Mouse (Mus musculus) lung, embryonic 16.5 days (tissue): ENCODE results near the gene Aqp2. TPM values are rescaled to one million over a fixed set of nuclear protein-coding genes. Genes with fewer than 3 reads are reported as not detected.

Experiments
- ATAC-seq: fragments of 200-750 bp; cut with Nextera tagmentation; 2 replicates; pipeline ENCODE4 v1.8.0; 2017; ENCODE audit warnings: low read depth, mild to moderate bottlenecking, moderate library complexity
- H3K27ac ChIP-seq: fragments of 300-500 bp; sonication (generic); 2 replicates; pipeline ENCODE4 v1.5.1; 2014; ENCODE audit warnings: mild to moderate bottlenecking, control low read depth, low read length
- H3K27me3 ChIP-seq: fragments of 300-500 bp; sonication (generic); 2 replicates; pipeline ENCODE4 v1.6.1; 2014; ENCODE audit warnings: low read depth, low read length, mixed read lengths; ENCODE audit not compliant: control insufficient read depth, insufficient read depth
- H3K36me3 ChIP-seq: fragments of 300-500 bp; sonication (generic); 2 replicates; pipeline ENCODE4 v1.6.1; 2014; ENCODE audit warnings: low read length; ENCODE audit not compliant: control insufficient read depth, insufficient read depth
- H3K4me1 ChIP-seq: fragments of 300-500 bp; sonication (generic); replicated peaks from 2 replicates; pipeline ENCODE4 v1.6.1; 2014; ENCODE audit warnings: low read length, mixed read lengths; ENCODE audit not compliant: control insufficient read depth, insufficient read depth
- H3K4me2 ChIP-seq: fragments of 300-500 bp; sonication (generic); 2 replicates; pipeline ENCODE4 v1.6.1; 2014; ENCODE audit warnings: low read depth, low read length, control low read depth
- H3K4me3 ChIP-seq: fragments of 300-500 bp; sonication (generic); 2 replicates; pipeline ENCODE4 v1.5.1; 2014; ENCODE audit warnings: mild to moderate bottlenecking, low read length, control low read depth
- H3K9ac ChIP-seq: fragments of 300-500 bp; sonication (generic); 2 replicates; pipeline ENCODE4 v1.6.1; 2014; ENCODE audit warnings: low read length, control low read depth
- H3K9me3 ChIP-seq: fragments of 300-500 bp; sonication (generic); 2 replicates; pipeline ENCODE4 v1.6.1; 2016; ENCODE audit warnings: low read length; ENCODE audit not compliant: control insufficient read depth
- WGBS: fragments of 180-500 bp; shearing (Covaris S2); extraction: QIAGEN DNeasy Blood & Tissue Kit; methylation state at CpG from one replicate; pipeline ENCODE4 v1.1.7; 2014; 5-methylcytosine and 5-hydroxymethylcytosine counted together
- polyA plus RNA-seq: library from polyadenylated mRNA; unstranded; fragments of >200 nt; fragmentation: Nextera tagmentation; extraction: Ambion mirVana; gene quantifications from 2 replicates; pipeline ENCODE4 v1.2.1, GENCODE M21; 2015

Aqp2 gene
- polyA plus RNA-seq, 1 experiment from 2014 or later = not detected

DNA sequence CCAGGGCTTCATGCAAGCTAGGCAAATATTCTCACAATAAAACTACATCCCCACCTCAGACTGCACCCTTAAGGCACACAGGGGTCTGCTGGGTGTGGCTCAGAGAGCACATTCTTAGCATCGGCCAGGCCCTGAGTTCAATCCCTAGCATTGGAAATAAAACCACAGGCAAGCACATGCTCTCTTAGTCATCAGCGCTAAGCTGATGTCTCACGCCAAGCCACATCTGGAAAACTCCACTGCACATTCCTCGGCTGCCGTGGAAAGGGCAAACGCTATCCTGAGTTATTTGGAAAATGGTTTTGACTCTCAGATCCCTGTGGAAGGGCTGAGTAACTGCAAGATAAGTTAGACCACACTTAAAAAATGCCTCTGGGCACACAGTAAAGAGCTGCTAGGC, 25.1 kb upstream of the Aqp2 start:
- Histone ChIP-seq H3K27ac (no peak overlapping the region), H3K4me3 (no peak overlapping the region), H3K4me1 (no peaks in the 10 kb centered on the region), H3K27me3 (no peaks in the 10 kb centered on the region), H3K4me2 (no peak overlapping the region), H3K9me3 (no peaks in the 10 kb centered on the region), H3K36me3 (no peaks in the 10 kb centered on the region), H3K9ac (no peak overlapping the region)
- ATAC-seq = no peak
- 29% methylated on average over 6 of the region's 6 CpGs for WGBS

DNA sequence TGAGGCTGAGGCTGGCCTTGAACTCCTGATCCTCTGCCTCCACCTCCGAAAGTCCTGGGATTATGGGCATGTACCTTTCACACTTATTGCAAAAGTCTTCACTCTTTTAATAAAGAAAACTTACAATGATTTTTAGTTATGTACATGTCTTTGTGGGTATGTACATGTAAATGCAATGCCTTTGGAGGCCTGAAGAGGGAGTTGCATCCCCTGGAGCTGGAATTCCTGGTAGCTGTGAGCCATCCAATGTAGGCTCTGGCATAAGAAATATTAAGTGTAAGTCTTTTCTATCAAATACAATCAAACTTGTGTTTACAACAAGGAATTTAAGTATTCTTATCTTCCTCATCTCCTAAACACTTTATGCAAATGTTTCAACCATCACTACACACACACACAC, 19.9 kb upstream of the Aqp2 start:
- 85% methylated on average over 1 of the region's 1 CpGs for WGBS
- Histone ChIP-seq H3K4me2 (no peak overlapping the region), H3K27ac (no peak overlapping the region), H3K9me3 (no peaks in the 10 kb centered on the region), H3K4me1 (no peaks in the 10 kb centered on the region), H3K27me3 (no peaks in the 10 kb centered on the region), H3K4me3 (no peak overlapping the region), H3K9ac (no peak overlapping the region), H3K36me3 (no peaks in the 10 kb centered on the region)
- ATAC-seq = no peak

DNA sequence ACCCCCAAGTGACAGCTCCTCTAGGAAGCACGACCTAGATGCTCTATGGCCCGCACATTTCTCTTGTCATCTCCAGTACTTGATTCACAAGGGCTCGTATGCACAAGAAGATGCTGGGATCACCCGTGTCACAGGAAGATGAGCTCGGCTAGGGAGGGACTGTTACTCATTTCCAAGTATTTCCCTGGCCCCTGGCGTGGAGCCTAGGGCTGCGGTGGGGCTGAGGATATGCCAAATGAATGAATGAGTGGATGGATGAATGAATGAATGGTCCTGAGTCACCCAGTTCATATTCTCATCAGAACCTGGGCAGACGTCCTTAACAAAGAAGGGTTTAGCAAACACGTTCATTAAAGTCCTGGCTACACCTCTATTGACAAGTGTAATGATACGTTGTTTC, 18.6 kb upstream of the Aqp2 start:
- 64% methylated on average over 10 of the region's 10 CpGs for WGBS
- Histone ChIP-seq H3K4me1 (no peaks in the 10 kb centered on the region), H3K9me3 (no peaks in the 10 kb centered on the region), H3K9ac (no peak overlapping the region), H3K36me3 (no peaks in the 10 kb centered on the region), H3K27ac (no peak overlapping the region), H3K4me2 (no peak overlapping the region), H3K27me3 (no peaks in the 10 kb centered on the region), H3K4me3 (no peak overlapping the region)
- no peak for ATAC-seq

DNA sequence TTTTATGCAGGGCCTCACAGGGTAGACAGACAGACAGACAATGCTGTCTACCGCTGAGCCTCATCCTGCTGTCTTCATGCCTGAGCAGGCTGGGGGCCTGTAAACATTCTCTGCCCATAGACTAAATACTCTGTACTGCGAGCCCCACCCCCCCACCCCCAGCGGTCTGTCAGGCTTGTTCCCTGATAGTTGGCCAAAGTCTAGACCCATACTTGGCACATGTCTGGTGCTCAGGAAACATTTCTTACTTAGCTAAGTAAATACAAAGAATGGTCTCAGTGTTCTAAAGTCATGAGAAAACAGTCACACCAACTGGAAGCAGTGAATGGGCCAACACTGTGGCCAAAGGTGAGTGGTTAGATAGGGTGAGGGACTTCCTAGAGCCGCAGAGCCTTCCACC, 11.5 kb upstream of the Aqp2 start:
- Histone ChIP-seq H3K4me1 (peaks cover 4% of the 10 kb centered on the region), H3K9me3 (no peaks in the 10 kb centered on the region), H3K36me3 (no peaks in the 10 kb centered on the region), H3K27ac (no peak overlapping the region; the same call in 1 of the 2 replicates), H3K9ac (no peak overlapping the region), H3K4me3 (no peak overlapping the region), H3K27me3 (no peaks in the 10 kb centered on the region), H3K4me2 (no peak overlapping the region)
- ATAC-seq = 0 out of 2 replicates have a peak, but pooled peaks have one; percentile 32
- 53% methylated on average over 4 of the region's 4 CpGs for WGBS

DNA sequence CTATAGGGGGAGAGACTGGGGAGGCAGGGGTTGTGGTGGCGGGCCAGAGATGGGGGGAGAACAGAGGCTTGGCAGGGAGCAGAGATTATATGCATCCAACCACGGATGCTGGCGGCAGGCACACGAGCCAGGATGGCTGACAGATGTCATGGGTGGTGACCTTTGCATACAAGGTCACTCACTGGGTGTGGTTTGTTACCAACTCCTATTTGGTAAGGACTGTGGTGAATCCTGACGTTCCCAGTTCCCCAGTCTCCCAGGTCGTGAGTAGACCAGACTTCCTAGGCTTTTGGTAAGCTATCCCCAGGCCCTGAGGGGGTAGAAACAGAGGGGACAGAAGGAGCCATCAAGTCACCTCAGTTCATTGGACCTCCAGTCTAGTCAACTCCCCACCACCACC, 10.2 kb upstream of the Aqp2 start:
- WGBS = 54% methylated on average over 6 of the region's 6 CpGs
- H3K4me2 ChIP-seq = no peak overlapping the region
- H3K4me1 ChIP-seq = peaks cover 4% of the 10 kb centered on the region
- no peaks in the 10 kb centered on the region for H3K36me3 ChIP-seq
- H3K9ac ChIP-seq = no peak overlapping the region
- ATAC-seq = no peak
- no peaks in the 10 kb centered on the region for H3K9me3 ChIP-seq
- no peak overlapping the region for H3K27ac ChIP-seq
- H3K27me3 ChIP-seq = no peaks in the 10 kb centered on the region
- H3K4me3 ChIP-seq = no peak overlapping the region

DNA sequence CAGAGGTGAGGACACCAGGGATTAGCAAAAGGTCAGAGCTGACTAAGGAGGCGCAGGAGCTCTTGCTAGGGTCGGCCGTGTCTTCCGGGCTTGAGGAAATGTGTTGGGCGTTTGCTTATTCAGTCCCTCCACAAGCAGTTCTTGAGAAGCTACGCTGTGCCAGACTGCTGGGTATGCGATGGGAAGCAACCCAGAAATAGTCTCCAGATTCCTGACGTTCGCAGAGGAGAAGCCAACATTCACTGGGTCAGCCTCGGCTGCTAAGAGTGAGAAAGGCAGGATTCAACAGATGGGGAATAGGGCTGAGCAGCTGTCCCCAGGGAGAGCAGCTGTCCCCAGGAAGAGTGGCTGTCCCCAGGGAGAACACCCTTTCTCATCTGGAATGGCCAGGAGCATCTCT, 9.7 kb upstream of the Aqp2 start:
- ATAC-seq = no peak
- Histone ChIP-seq H3K4me2 (no peak overlapping the region), H3K27me3 (no peaks in the 10 kb centered on the region), H3K27ac (no peak overlapping the region), H3K9me3 (no peaks in the 10 kb centered on the region), H3K4me1 (peaks cover 4% of the 10 kb centered on the region), H3K9ac (no peak overlapping the region), H3K36me3 (no peaks in the 10 kb centered on the region), H3K4me3 (no peak overlapping the region)
- 53% methylated on average over 10 of the region's 10 CpGs for WGBS

DNA sequence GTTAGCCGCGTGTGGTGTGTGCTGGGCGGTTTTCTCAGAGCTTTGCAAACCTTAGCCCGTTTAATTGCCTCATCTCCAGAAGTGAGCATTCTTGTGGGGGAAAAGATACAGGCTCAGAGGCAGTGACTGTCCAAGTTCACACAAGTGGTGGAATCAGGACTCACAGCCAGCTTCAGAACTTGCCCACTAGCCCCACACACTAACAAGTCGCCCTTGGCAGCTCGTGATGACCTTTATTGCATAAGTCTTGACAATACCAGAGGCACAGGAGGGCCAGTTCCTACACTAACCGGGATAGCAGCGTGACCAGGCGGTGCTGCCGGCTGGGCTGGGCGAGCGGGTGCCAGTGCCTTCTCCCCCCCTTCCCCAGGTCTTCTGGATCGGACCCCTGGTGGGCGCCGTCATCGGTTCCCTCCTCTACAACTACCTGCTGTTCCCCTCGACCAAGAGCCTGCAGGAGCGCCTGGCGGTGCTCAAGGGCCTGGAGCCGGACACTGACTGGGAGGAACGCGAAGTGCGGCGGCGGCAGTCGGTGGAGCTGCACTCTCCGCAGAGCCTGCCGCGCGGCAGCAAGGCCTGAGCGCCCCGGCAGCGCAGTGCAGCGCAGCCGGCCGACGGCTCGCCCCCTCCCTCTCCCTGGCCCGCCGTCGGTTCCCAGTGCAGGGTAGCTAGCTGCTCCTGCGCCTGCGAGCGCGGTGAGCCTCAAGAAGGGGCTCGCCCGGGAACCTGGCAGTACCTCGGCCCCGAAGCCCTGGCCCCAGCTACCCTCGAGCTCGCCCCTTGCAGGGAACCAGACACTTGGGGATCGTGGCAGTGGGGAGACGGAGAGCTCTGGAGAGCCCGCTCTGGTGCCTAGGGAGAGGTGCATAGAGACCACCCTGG, 4.8 kb downstream of the Aqp2 start:
- Histone ChIP-seq H3K9me3 (no peaks in the 10 kb centered on the region), H3K4me2 (peak overlapping the region; percentile 55), H3K27ac (no peak overlapping the region), H3K4me1 (peaks cover 14% of the 10 kb centered on the region), H3K36me3 (no peaks in the 10 kb centered on the region), H3K9ac (peak overlapping the region; percentile 49), H3K4me3 (peak overlapping the region; percentile 37), H3K27me3 (peaks cover 75% of the 10 kb centered on the region)
- ATAC-seq = peak; percentile 63
- WGBS = 3% methylated on average over 54 of the region's 54 CpGs

DNA sequence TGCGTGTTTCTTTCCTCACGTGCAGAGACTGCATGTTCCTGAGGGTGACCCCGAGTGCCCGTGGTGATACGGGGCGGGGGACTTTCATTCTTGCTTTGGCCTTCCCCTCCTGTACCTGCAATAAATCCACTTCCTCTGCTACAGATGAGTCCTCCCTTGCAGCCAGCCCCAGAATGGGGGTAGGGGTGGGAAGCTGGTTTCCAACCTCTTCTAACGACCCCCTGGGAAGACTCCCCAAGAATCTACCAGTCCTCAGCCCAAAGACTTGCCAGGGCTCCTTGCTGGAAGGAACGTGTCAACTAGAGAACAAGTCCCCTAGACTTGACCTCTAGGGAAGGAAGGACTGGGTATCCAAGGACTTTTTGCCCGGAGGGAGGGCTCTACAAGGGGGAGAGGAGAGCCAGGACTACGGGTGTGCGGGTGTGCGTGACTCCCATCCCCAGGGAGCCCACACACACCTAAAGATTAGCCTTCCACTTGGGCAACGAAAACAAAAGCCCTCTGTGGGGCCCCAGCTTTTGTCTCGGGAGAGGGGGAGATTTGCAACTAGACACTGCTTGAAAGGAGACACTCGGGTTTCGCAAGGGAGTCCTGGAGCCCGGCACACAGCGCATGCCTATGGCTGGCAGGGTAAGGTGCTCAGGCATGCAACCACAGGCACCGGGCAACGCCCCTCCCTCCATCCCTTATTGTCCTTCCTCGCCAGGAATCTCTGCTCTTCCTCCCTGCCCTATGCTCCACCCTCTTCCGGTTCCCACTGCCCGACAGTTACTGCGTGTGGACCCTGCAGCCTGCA, 5.8 kb downstream of the Aqp2 start:
- no peaks in the 10 kb centered on the region for H3K36me3 ChIP-seq
- H3K4me3 ChIP-seq = peak overlapping the region; percentile 37
- peaks cover 14% of the 10 kb centered on the region for H3K4me1 ChIP-seq
- ATAC-seq = peak; percentile 65
- H3K27me3 ChIP-seq = peaks cover 80% of the 10 kb centered on the region
- no peak overlapping the region for H3K27ac ChIP-seq
- 2% methylated on average over 24 of the region's 24 CpGs for WGBS
- no peaks in the 10 kb centered on the region for H3K9me3 ChIP-seq
- peak overlapping the region; percentile 55 for H3K4me2 ChIP-seq
- peak overlapping the region; percentile 49; the same call in 1 of the 2 replicates for H3K9ac ChIP-seq

DNA sequence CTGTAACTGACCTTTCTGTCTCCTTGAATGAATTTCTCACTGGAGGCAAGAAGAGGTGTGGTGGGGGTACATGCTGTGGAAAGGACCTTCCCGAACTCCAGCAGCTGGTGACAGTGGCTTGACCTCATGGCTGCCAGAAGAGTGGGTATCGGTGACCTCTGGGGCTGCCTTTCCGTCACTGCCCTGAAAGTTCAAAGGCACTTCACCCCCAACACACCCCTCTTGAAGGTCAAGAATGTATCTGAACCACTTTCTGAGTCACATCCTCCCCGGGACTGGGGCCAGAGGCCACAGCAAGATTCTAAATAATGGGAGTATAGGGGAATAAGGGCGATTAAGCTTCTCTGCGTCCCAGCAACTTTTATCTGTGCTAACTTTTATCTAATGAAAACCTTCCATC, 6.9 kb downstream of the Aqp2 start:
- H3K36me3 ChIP-seq = no peaks in the 10 kb centered on the region

More for the DNA sequence above, 6.9 kb downstream of the Aqp2 start:
- H3K4me3 ChIP-seq = no peak overlapping the region
- no peak for ATAC-seq
- peaks cover 89% of the 10 kb centered on the region for H3K27me3 ChIP-seq
- 47% methylated on average over 6 of the region's 6 CpGs for WGBS
- H3K27ac ChIP-seq = no peak overlapping the region
- no peak overlapping the region for H3K4me2 ChIP-seq
- no peak overlapping the region for H3K9ac ChIP-seq
- no peaks in the 10 kb centered on the region for H3K9me3 ChIP-seq
- H3K4me1 ChIP-seq = peaks cover 17% of the 10 kb centered on the region
